Mouse (Mus musculus) hindbrain, embryonic 15.5 days (tissue): Measurements from ENCODE around the gene Slc17a9. TPM values are rescaled to one million over a fixed set of nuclear protein-coding genes. Genes with fewer than 3 reads are reported as not detected.

Source experiments
- ATAC-seq: fragments of 200-750 bp; cut with Nextera tagmentation; 2 replicates; pipeline ENCODE4 v1.8.0; 2017; ENCODE audit warnings: low read depth, moderate number of reproducible peaks, moderate TSS enrichment; ENCODE audit not compliant: low FRiP score
- H3K27ac ChIP-seq: fragments of 300-500 bp; sonication (generic); replicated peaks from 2 replicates; pipeline ENCODE4 v1.5.1; 2015; ENCODE audit warnings: mild to moderate bottlenecking, inconsistent platforms
- H3K27me3 ChIP-seq: fragments of 300-500 bp; sonication (generic); 2 replicates; pipeline ENCODE4 v1.6.1; 2015; ENCODE audit warnings: control low read depth, inconsistent platforms
- H3K36me3 ChIP-seq: fragments of 300-500 bp; sonication (generic); 2 replicates; pipeline ENCODE4 v1.6.1; 2015; ENCODE audit warnings: control low read depth, inconsistent platforms
- H3K4me1 ChIP-seq: fragments of 300-500 bp; sonication (generic); replicated peaks from 2 replicates; pipeline ENCODE4 v1.6.1; 2015; ENCODE audit warnings: control low read depth, inconsistent platforms
- H3K4me2 ChIP-seq: fragments of 300-500 bp; sonication (generic); 2 replicates; pipeline ENCODE4 v1.6.1; 2015; ENCODE audit warnings: moderate library complexity, mild to moderate bottlenecking, inconsistent platforms
- H3K4me3 ChIP-seq: fragments of 300-500 bp; sonication (generic); 2 replicates; pipeline ENCODE4 v1.5.1; 2015; ENCODE audit warnings: mild to moderate bottlenecking, inconsistent platforms
- H3K9ac ChIP-seq: fragments of 300-500 bp; sonication (generic); 2 replicates; pipeline ENCODE4 v1.6.1; 2015; ENCODE audit warnings: inconsistent platforms
- H3K9me3 ChIP-seq: fragments of 300-500 bp; sonication (generic); 2 replicates; pipeline ENCODE4 v1.6.1; 2016; ENCODE audit warnings: control low read depth, inconsistent platforms
- WGBS: fragments of 180-500 bp; shearing (Covaris S2); methylation state at CpG from one replicate; pipeline ENCODE4 v1.1.7; 2015; 5-methylcytosine and 5-hydroxymethylcytosine counted together
- polyA plus RNA-seq: library from polyadenylated mRNA; unstranded; fragments of >200 nt; fragmentation: Nextera tagmentation; extraction: Ambion mirVana; gene quantifications from 2 replicates; pipeline ENCODE4 v1.2.1, GENCODE M21; 2015

The Slc17a9 gene
- polyA plus RNA-seq, result 0.29 and 0.33 TPM in 2 replicates

- WGBS, result 7% methylated on average over 18 of the region's 18 CpGs
- H3K4me1 ChIP-seq, result peaks cover 6% of the 10 kb centered on the region
- H3K9ac ChIP-seq, result no peak within 1 kb of the TSS
- ATAC-seq, result 0 out of 2 replicates have a peak, but pooled peaks have one; percentile 17
- H3K36me3 ChIP-seq, result peaks cover 41% of the 10 kb centered on the region
- H3K4me2 ChIP-seq, result peak within 1 kb of the TSS; percentile 23; the same call in 1 of the 2 replicates
- H3K9me3 ChIP-seq, result no peaks in the 10 kb centered on the region
- peaks cover 3% of the 10 kb centered on the region; the same call in 1 of the 2 replicates for H3K27me3 ChIP-seq
- H3K27ac ChIP-seq, result no peak within 1 kb of the TSS
- H3K4me3 ChIP-seq, result no peak within 1 kb of the TSS
These were observed at the start of gene Slc17a9 for GRCm38 (mm10) chr2:180724585-180725413. TSS of gene Slc17a9 (plus strand) at chr2:180725263.

GRCm38 (mm10) chr2:180676706-180677105 lies 48.4 kb upstream of the Slc17a9 start:
- Histone ChIP-seq H3K9ac (no peak overlapping the region), H3K27me3 (no peaks in the 10 kb centered on the region), H3K4me3 (no peak overlapping the region), H3K9me3 (no peaks in the 10 kb centered on the region), H3K27ac (no peak overlapping the region), H3K36me3 (peaks cover 42% of the 10 kb centered on the region), H3K4me2 (no peak overlapping the region), H3K4me1 (no peaks in the 10 kb centered on the region)
- ATAC-seq, result no peak
- WGBS, result 97% methylated on average over 2 of the region's 2 CpGs

GRCm38 (mm10) chr2:180678609-180679140 lies 46.4 kb upstream of the Slc17a9 start:
- Histone ChIP-seq H3K27me3 (no peaks in the 10 kb centered on the region), H3K4me1 (no peaks in the 10 kb centered on the region), H3K9ac (no peak overlapping the region), H3K4me2 (no peak overlapping the region), H3K4me3 (no peak overlapping the region), H3K36me3 (peaks cover 43% of the 10 kb centered on the region), H3K9me3 (no peaks in the 10 kb centered on the region), H3K27ac (no peak overlapping the region)
- ATAC-seq, result peak; percentile 75
- WGBS, result 24% methylated on average over 4 of the region's 4 CpGs

GRCm38 (mm10) chr2:180681225-180681624 lies 43.8 kb upstream of the Slc17a9 start:
- 62% methylated on average over 2 of the region's 2 CpGs for WGBS
- no peaks in the 10 kb centered on the region for H3K9me3 ChIP-seq
- H3K27ac ChIP-seq, result no peak overlapping the region
- no peaks in the 10 kb centered on the region for H3K4me1 ChIP-seq
- H3K4me2 ChIP-seq, result no peak overlapping the region
- H3K9ac ChIP-seq, result no peak overlapping the region
- H3K27me3 ChIP-seq, result no peaks in the 10 kb centered on the region
- H3K36me3 ChIP-seq, result peaks cover 61% of the 10 kb centered on the region
- no peak for ATAC-seq
- H3K4me3 ChIP-seq, result no peak overlapping the region

GRCm38 (mm10) chr2:180683524-180683923 lies 41.5 kb upstream of the Slc17a9 start:
- 93% methylated on average over 2 of the region's 2 CpGs for WGBS
- ATAC-seq, result no peak

GRCm38 (mm10) chr2:180684031-180684430 lies 41.0 kb upstream of the Slc17a9 start:
- H3K4me1 ChIP-seq, result no peaks in the 10 kb centered on the region
- H3K36me3 ChIP-seq, result peaks cover 89% of the 10 kb centered on the region
- no peak for ATAC-seq
- no peak overlapping the region for H3K9ac ChIP-seq
- no peaks in the 10 kb centered on the region for H3K9me3 ChIP-seq
- H3K27ac ChIP-seq, result no peak overlapping the region
- no peaks in the 10 kb centered on the region for H3K27me3 ChIP-seq
- 93% methylated on average over 4 of the region's 4 CpGs for WGBS
- no peak overlapping the region for H3K4me2 ChIP-seq
- no peak overlapping the region for H3K4me3 ChIP-seq

More at GRCm38 (mm10) chr2:180683524-180683923, 41.5 kb upstream of the Slc17a9 start:
- Histone ChIP-seq H3K27ac (no peak overlapping the region), H3K27me3 (no peaks in the 10 kb centered on the region), H3K9ac (no peak overlapping the region), H3K4me2 (no peak overlapping the region), H3K4me1 (no peaks in the 10 kb centered on the region), H3K4me3 (no peak overlapping the region), H3K36me3 (peaks cover 84% of the 10 kb centered on the region), H3K9me3 (no peaks in the 10 kb centered on the region)

- Histone ChIP-seq H3K4me1 (peaks cover 22% of the 10 kb centered on the region), H3K9me3 (no peaks in the 10 kb centered on the region), H3K9ac (no peak overlapping the region), H3K36me3 (peaks cover 55% of the 10 kb centered on the region), H3K4me2 (no peak overlapping the region), H3K4me3 (no peak overlapping the region), H3K27ac (no peak overlapping the region), H3K27me3 (no peaks in the 10 kb centered on the region)
- ATAC-seq, result 0 out of 2 replicates have a peak, but pooled peaks have one; percentile 3
- WGBS, result 88% methylated on average over 5 of the region's 5 CpGs
These were observed 35.2 kb upstream of the Slc17a9 start for GRCm38 (mm10) chr2:180689841-180690240.

- Histone ChIP-seq H3K27me3 (no peaks in the 10 kb centered on the region), H3K9ac (no peak overlapping the region), H3K36me3 (peaks cover 27% of the 10 kb centered on the region), H3K4me2 (0 out of 2 replicates have a peak overlapping the region, but pooled peaks have one; percentile 1), H3K4me1 (peaks cover 26% of the 10 kb centered on the region), H3K9me3 (no peaks in the 10 kb centered on the region), H3K27ac (peak overlapping the region; percentile 68), H3K4me3 (no peak overlapping the region)
- 0% methylated on average over 1 of the region's 1 CpGs for WGBS
- 0 out of 2 replicates have a peak, but pooled peaks have one; percentile 66 for ATAC-seq
These were observed 32.4 kb upstream of the Slc17a9 start for GRCm38 (mm10) chr2:180692630-180693029.

GRCm38 (mm10) chr2:180695176-180695575 lies 29.9 kb upstream of the Slc17a9 start:
- 36% methylated on average over 2 of the region's 2 CpGs for WGBS
- Histone ChIP-seq H3K27me3 (no peaks in the 10 kb centered on the region), H3K9ac (no peak overlapping the region), H3K27ac (no peak overlapping the region), H3K4me3 (no peak overlapping the region), H3K4me2 (no peak overlapping the region), H3K4me1 (peaks cover 44% of the 10 kb centered on the region), H3K9me3 (no peaks in the 10 kb centered on the region), H3K36me3 (0 out of 2 replicates have a peak, but pooled peaks cover 4% of the 10 kb centered on the region)
- no peak for ATAC-seq

- Histone ChIP-seq H3K9ac (peak overlapping the region; percentile 98; the same call in 1 of the 2 replicates), H3K9me3 (no peaks in the 10 kb centered on the region), H3K27me3 (no peaks in the 10 kb centered on the region), H3K4me2 (peak overlapping the region; percentile 93), H3K4me1 (peaks cover 46% of the 10 kb centered on the region), H3K4me3 (peak overlapping the region; percentile 90), H3K27ac (no peak overlapping the region), H3K36me3 (no peaks in the 10 kb centered on the region)
- no peak for ATAC-seq
- WGBS, result 81% methylated on average over 5 of the region's 5 CpGs
These were observed 24.6 kb upstream of the Slc17a9 start for GRCm38 (mm10) chr2:180700457-180700856.

GRCm38 (mm10) chr2:180701053-180701766 lies 23.9 kb upstream of the Slc17a9 start:
- Histone ChIP-seq H3K9ac (peak overlapping the region; percentile 98), H3K4me1 (peaks cover 46% of the 10 kb centered on the region), H3K27me3 (no peaks in the 10 kb centered on the region), H3K27ac (peak overlapping the region; percentile 96), H3K4me2 (peak overlapping the region; percentile 93), H3K4me3 (peak overlapping the region; percentile 90), H3K36me3 (no peaks in the 10 kb centered on the region), H3K9me3 (no peaks in the 10 kb centered on the region)
- WGBS, result 8% methylated on average over 26 of the region's 26 CpGs
- ATAC-seq, result peak; percentile 23; the same call in 1 of the 2 replicates
